Mouse (Mus musculus): ENCODE data around the gene Sun1. TPM values are rescaled to one million over a fixed set of nuclear protein-coding genes. Genes with fewer than 3 reads are reported as not detected.

Sun1 gene
- polyA plus RNA-seq, 1 experiment, result 23.8 TPM

DNA sequence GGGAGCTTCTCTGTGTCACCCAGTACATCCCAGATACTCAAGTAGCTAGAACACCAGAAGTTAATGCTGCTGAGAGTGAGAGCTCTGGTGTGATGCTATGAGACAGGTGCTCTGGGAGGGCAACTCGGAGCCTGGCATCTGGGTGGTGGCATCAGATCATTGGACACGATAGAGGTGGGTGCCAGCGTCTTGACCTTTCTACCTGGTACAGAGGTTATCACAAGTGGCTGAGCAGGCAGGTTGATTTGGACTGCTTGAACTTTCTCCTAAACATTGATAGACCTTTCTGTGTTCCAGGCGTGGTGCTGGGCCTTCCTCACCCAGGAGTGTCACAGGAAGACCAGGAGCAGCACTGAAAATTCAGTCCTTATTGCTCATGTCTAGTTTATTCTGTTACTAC lies 26.8 kb downstream of the Sun1 start:
- Histone ChIP-seq H3K4me3 (ENCODE audit: extremely low read depth, insufficient read depth, insufficient read length) (no peak overlapping the region), H3K36me3 (ENCODE audit: control insufficient read depth, insufficient read depth, low read length) (peaks cover 37% of the 10 kb centered on the region), H3K27me3 (ENCODE audit: control insufficient read depth, insufficient read depth, low read length) (no peaks in the 10 kb centered on the region), H3K4me1 (ENCODE audit: control insufficient read depth, insufficient read depth, insufficient read length) (no peaks in the 10 kb centered on the region), H3K27ac (ENCODE audit: insufficient read depth, low read length) (no peak overlapping the region)
- no peak for TF ChIP-seq POLR2A (IDR thresholded peaks at IDR 0.05; ENCODE audit: low read depth, low read length)
- no peak for TF ChIP-seq CTCF (IDR thresholded peaks at IDR 0.05; ENCODE audit: extremely low read depth, insufficient read depth, insufficient read length, insufficient replicate concordance)
- WGBS, result 91% methylated on average over 4 of the region's 4 CpGs
- no peak for DNase-seq (ENCODE audit: low read depth in 1 of 2, low spot score in 2 of 2)

DNA sequence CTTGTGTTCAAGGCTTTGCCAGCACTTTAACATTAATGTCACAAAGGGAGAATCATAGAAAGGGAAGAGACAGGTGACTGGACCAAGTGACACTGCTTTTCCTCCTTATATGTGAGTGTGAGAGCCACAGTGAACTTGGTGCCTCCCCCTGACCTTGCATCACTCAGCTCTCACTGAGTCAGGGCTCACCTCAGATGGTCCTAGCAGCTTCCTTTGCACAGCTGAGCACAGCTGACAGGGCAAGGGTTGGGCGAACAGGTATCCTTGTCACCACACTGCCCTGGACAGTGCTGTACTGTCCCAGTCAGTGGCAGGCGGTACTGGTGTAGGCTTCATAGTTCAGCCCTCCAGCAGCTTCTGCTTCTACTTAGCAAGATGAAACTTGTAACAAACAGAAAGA lies 27.2 kb downstream of the Sun1 start:
- no peaks in the 10 kb centered on the region for H3K4me1 ChIP-seq (ENCODE audit: control insufficient read depth, insufficient read depth, insufficient read length)
- WGBS, result 90% methylated on average over 2 of the region's 2 CpGs
- DNase-seq (ENCODE audit: low read depth in 1 of 2, low spot score in 2 of 2), result no peak
- TF ChIP-seq POLR2A (IDR thresholded peaks at IDR 0.05; ENCODE audit: low read depth, low read length) (no peak), CTCF (IDR thresholded peaks at IDR 0.05; ENCODE audit: extremely low read depth, insufficient read depth, insufficient read length, insufficient replicate concordance) (no peak)
- H3K4me3 ChIP-seq (ENCODE audit: extremely low read depth, insufficient read depth, insufficient read length), result no peak overlapping the region
- H3K36me3 ChIP-seq (ENCODE audit: control insufficient read depth, insufficient read depth, low read length), result peaks cover 37% of the 10 kb centered on the region
- no peak overlapping the region for H3K27ac ChIP-seq (ENCODE audit: insufficient read depth, low read length)
- no peaks in the 10 kb centered on the region for H3K27me3 ChIP-seq (ENCODE audit: control insufficient read depth, insufficient read depth, low read length)

DNA sequence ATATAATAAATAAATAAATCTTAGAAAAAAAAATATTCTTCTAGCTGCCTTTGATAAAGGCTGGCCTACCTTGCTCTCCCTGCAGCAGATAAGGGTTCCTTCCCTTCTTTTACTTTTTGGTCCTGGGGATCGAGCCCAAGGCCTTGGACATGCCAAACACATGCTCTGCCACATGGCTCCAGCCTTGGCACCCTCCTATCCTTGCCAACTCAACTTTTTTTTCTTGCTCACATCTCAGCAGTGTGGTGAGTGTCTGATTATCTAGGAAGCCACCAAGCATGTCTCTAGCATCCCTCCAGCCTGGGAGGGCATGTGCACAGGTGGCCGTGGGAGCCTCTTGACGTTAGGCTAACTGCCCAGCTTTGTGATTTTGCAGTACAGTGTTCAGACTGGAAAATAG lies 27.9 kb downstream of the Sun1 start:
- Histone ChIP-seq H3K4me1 (ENCODE audit: control insufficient read depth, insufficient read depth, insufficient read length) (no peaks in the 10 kb centered on the region), H3K36me3 (ENCODE audit: control insufficient read depth, insufficient read depth, low read length) (peaks cover 38% of the 10 kb centered on the region), H3K27me3 (ENCODE audit: control insufficient read depth, insufficient read depth, low read length) (no peaks in the 10 kb centered on the region), H3K4me3 (ENCODE audit: extremely low read depth, insufficient read depth, insufficient read length) (no peak overlapping the region), H3K27ac (ENCODE audit: insufficient read depth, low read length) (no peak overlapping the region)
- 90% methylated on average over 3 of the region's 3 CpGs for WGBS
- DNase-seq (ENCODE audit: low read depth in 1 of 2, low spot score in 2 of 2), result no peak
- TF ChIP-seq CTCF (IDR thresholded peaks at IDR 0.05; ENCODE audit: extremely low read depth, insufficient read depth, insufficient read length, insufficient replicate concordance) (no peak), POLR2A (IDR thresholded peaks at IDR 0.05; ENCODE audit: low read depth, low read length) (no peak)

DNA sequence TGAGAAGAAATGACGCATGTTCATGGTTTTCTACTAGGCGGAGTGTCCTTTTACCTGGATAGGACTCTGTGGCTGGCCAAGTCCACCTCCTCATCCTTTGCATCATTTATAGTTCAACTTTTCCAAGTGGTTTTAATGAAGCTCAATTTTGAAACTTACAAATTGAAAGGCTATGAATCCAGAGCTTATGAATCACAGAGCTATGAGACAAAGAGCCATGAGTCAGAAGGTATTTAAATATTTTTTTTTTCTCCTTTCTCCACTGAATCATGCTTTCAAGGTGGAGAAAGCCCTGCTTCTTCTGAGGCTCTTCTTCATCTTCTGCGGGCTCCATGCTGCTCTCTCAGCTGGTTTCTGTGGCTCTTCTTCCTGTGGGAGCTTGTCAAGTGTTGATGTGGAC lies 29.3 kb downstream of the Sun1 start:
- H3K27me3 ChIP-seq (ENCODE audit: control insufficient read depth, insufficient read depth, low read length), result no peaks in the 10 kb centered on the region
- WGBS, result 95% methylated on average over 3 of the region's 3 CpGs
- H3K4me1 ChIP-seq (ENCODE audit: control insufficient read depth, insufficient read depth, insufficient read length), result no peaks in the 10 kb centered on the region
- no peak overlapping the region for H3K4me3 ChIP-seq (ENCODE audit: extremely low read depth, insufficient read depth, insufficient read length)
- TF ChIP-seq POLR2A (IDR thresholded peaks at IDR 0.05; ENCODE audit: low read depth, low read length), result no peak
- no peak for TF ChIP-seq CTCF (IDR thresholded peaks at IDR 0.05; ENCODE audit: extremely low read depth, insufficient read depth, insufficient read length, insufficient replicate concordance)
- H3K27ac ChIP-seq (ENCODE audit: insufficient read depth, low read length), result no peak overlapping the region
- DNase-seq (ENCODE audit: low read depth in 1 of 2, low spot score in 2 of 2), result no peak
- H3K36me3 ChIP-seq (ENCODE audit: control insufficient read depth, insufficient read depth, low read length), result peaks cover 39% of the 10 kb centered on the region

DNA sequence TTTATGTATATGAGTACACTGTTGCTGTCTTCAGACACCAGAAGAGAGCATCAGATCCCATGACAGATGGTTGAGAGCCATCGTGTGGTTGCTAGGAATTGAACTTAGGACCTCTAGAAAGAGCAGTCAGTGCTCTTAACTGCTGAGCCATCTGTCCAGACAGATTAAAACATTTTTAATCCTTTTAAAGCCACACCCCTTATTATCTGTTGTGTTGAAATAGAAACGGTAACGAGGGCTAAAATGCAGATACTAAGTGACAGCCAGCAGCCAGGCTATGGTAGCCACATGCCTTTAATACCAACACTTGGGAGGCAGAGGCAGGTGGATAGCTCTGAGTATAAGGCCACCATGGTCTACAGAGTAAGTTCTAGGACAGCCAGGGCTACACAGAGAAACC lies 31.6 kb downstream of the Sun1 start:
- Histone ChIP-seq H3K4me3 (ENCODE audit: extremely low read depth, insufficient read depth, insufficient read length) (no peak overlapping the region), H3K27me3 (ENCODE audit: control insufficient read depth, insufficient read depth, low read length) (no peaks in the 10 kb centered on the region), H3K36me3 (ENCODE audit: control insufficient read depth, insufficient read depth, low read length) (peaks cover 41% of the 10 kb centered on the region), H3K4me1 (ENCODE audit: control insufficient read depth, insufficient read depth, insufficient read length) (no peaks in the 10 kb centered on the region), H3K27ac (ENCODE audit: insufficient read depth, low read length) (no peak overlapping the region)
- DNase-seq (ENCODE audit: low read depth in 1 of 2, low spot score in 2 of 2), result no peak
- 93% methylated on average over 3 of the region's 3 CpGs for WGBS
- TF ChIP-seq CTCF (IDR thresholded peaks at IDR 0.05; ENCODE audit: extremely low read depth, insufficient read depth, insufficient read length, insufficient replicate concordance), result no peak
- TF ChIP-seq POLR2A (IDR thresholded peaks at IDR 0.05; ENCODE audit: low read depth, low read length), result no peak

DNA sequence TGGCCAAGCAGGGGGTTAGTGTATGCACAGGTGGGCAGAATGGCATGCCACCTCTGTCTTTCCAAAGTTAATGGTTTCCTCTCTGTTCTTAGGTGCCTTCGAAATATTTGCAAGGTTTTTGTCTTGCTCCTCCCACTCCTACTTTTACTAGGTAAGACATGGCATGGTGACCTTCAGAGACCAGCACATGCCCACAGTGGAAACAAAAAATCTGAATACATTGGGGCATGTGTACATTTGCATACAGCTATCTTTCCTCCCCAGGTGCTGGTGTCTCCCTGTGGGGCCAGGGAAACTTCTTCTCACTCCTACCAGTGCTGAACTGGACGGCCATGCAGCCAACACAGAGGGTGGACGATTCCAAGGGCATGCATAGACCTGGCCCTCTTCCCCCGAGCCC lies 34.0 kb downstream of the Sun1 start:
- Histone ChIP-seq H3K4me3 (ENCODE audit: extremely low read depth, insufficient read depth, insufficient read length) (no peak overlapping the region), H3K27ac (ENCODE audit: insufficient read depth, low read length) (no peak overlapping the region), H3K36me3 (ENCODE audit: control insufficient read depth, insufficient read depth, low read length) (peaks cover 40% of the 10 kb centered on the region), H3K4me1 (ENCODE audit: control insufficient read depth, insufficient read depth, insufficient read length) (no peaks in the 10 kb centered on the region), H3K27me3 (ENCODE audit: control insufficient read depth, insufficient read depth, low read length) (no peaks in the 10 kb centered on the region)
- DNase-seq (ENCODE audit: low read depth in 1 of 2, low spot score in 2 of 2), result no peak
- 93% methylated on average over 4 of the region's 4 CpGs for WGBS
- no peak for TF ChIP-seq CTCF (IDR thresholded peaks at IDR 0.05; ENCODE audit: extremely low read depth, insufficient read depth, insufficient read length, insufficient replicate concordance)
- TF ChIP-seq POLR2A (IDR thresholded peaks at IDR 0.05; ENCODE audit: low read depth, low read length), result no peak

DNA sequence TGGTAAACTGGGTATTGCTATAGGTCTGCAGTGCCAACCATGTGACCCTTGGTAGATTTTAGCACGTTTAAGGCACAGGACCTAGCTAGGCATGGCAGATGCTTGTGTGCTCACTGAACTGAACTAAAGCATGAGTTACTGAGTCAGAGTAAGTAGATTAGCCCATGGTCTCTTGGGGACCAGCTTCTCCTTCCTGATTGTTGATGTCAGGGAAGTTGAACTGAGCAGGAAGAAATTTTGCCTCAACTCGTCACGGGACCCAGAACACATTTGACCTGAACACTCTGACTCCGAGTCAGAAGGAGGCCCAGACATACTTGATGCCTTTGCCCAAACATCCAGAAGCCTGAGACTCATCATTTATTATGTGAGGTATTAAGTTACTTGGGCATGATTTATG lies 37.0 kb downstream of the Sun1 start:
- WGBS, result 73% methylated on average over 4 of the region's 4 CpGs
- H3K36me3 ChIP-seq (ENCODE audit: control insufficient read depth, insufficient read depth, low read length), result peaks cover 45% of the 10 kb centered on the region
- no peak for DNase-seq (ENCODE audit: low read depth in 1 of 2, low spot score in 2 of 2)
- H3K4me3 ChIP-seq (ENCODE audit: extremely low read depth, insufficient read depth, insufficient read length), result no peak overlapping the region
- no peaks in the 10 kb centered on the region for H3K27me3 ChIP-seq (ENCODE audit: control insufficient read depth, insufficient read depth, low read length)
- no peak for TF ChIP-seq CTCF (IDR thresholded peaks at IDR 0.05; ENCODE audit: extremely low read depth, insufficient read depth, insufficient read length, insufficient replicate concordance)
- TF ChIP-seq POLR2A (IDR thresholded peaks at IDR 0.05; ENCODE audit: low read depth, low read length), result no peak
- H3K27ac ChIP-seq (ENCODE audit: insufficient read depth, low read length), result no peak overlapping the region
- H3K4me1 ChIP-seq (ENCODE audit: control insufficient read depth, insufficient read depth, insufficient read length), result no peaks in the 10 kb centered on the region
